Mouse (Mus musculus): ENCODE data around the gene Pde1a.
A peak's percentile ranks its signal among the peaks of the same experiment; 100 is the strongest.
"Not testable (repeated sequence)": the region's sequence is repeated elsewhere in the genome, so short reads cannot be mapped to it uniquely, and the experiment has no call there.

Gene Pde1a

GRCm38 (mm10) chr2:79966086-79966485 lies 163.2 kb downstream of the Pde1a start:
- no peak for DNase-seq (ENCODE audit: inconsistent age in 2 of 2, low spot score in 1 of 2)

GRCm38 (mm10) chr2:79964964-79965363 lies 164.3 kb downstream of the Pde1a start:
- no peak for DNase-seq (ENCODE audit: inconsistent age in 2 of 2, low spot score in 1 of 2)

GRCm38 (mm10) chr2:79961421-79961820 lies 167.8 kb downstream of the Pde1a start:
- no peak for DNase-seq (ENCODE audit: inconsistent age in 2 of 2, low spot score in 1 of 2)

- DNase-seq (ENCODE audit: inconsistent age in 2 of 2, low spot score in 1 of 2) = no peak
Measured at GRCm38 (mm10) chr2:79957659-79958340, 171.5 kb downstream of the Pde1a start.

GRCm38 (mm10) chr2:79945898-79946675 lies 183.2 kb downstream of the Pde1a start:
- no peak for DNase-seq (ENCODE audit: inconsistent age in 2 of 2, low spot score in 1 of 2)

- DNase-seq (ENCODE audit: inconsistent age in 2 of 2, low spot score in 1 of 2) = no peak
Measured at GRCm38 (mm10) chr2:79934660-79935059, 194.6 kb downstream of the Pde1a start.

- no peak for DNase-seq (ENCODE audit: inconsistent age in 2 of 2, low spot score in 1 of 2)
Measured at GRCm38 (mm10) chr2:79922356-79922755, 206.9 kb downstream of the Pde1a start.

- no peak for DNase-seq (ENCODE audit: inconsistent age in 2 of 2, low spot score in 1 of 2)
Measured at GRCm38 (mm10) chr2:79921375-79921774, 207.9 kb downstream of the Pde1a start.

GRCm38 (mm10) chr2:79920438-79920837 lies 208.8 kb downstream of the Pde1a start:
- DNase-seq (ENCODE audit: inconsistent age in 2 of 2, low spot score in 1 of 2) = no peak

- no peak for DNase-seq (ENCODE audit: inconsistent age in 2 of 2, low spot score in 1 of 2)
Measured at GRCm38 (mm10) chr2:79901841-79902510, 227.3 kb downstream of the Pde1a start.

GRCm38 (mm10) chr2:79898522-79898921 lies 230.7 kb downstream of the Pde1a start:
- DNase-seq (ENCODE audit: inconsistent age in 2 of 2, low spot score in 1 of 2) = no peak

GRCm38 (mm10) chr2:79892829-79893228 lies 236.4 kb downstream of the Pde1a start:
- DNase-seq (ENCODE audit: inconsistent age in 2 of 2, low spot score in 1 of 2) = peak in 1 of 2 experiments; percentile 50

GRCm38 (mm10) chr2:79891760-79892570 lies 237.3 kb downstream of the Pde1a start:
- peak; percentile 89 to 90 for DNase-seq (ENCODE audit: inconsistent age in 2 of 2, low spot score in 1 of 2)

GRCm38 (mm10) chr2:79890726-79891125 lies 238.5 kb downstream of the Pde1a start:
- DNase-seq (ENCODE audit: inconsistent age in 2 of 2, low spot score in 1 of 2) = peak; percentile 48 to 79

GRCm38 (mm10) chr2:79883631-79884350 lies 245.5 kb downstream of the Pde1a start:
- DNase-seq (ENCODE audit: inconsistent age in 2 of 2, low spot score in 1 of 2) = no peak

- no peak for DNase-seq (ENCODE audit: inconsistent age in 2 of 2, low spot score in 1 of 2)
Measured at GRCm38 (mm10) chr2:79883210-79883609, 246.0 kb downstream of the Pde1a start.

- DNase-seq (ENCODE audit: inconsistent age in 2 of 2, low spot score in 1 of 2) = peak in 1 of 2 experiments; percentile 81
Measured at GRCm38 (mm10) chr2:79865275-79865999, 263.8 kb downstream of the Pde1a start.

GRCm38 (mm10) chr2:79856874-79857273 lies 272.4 kb downstream of the Pde1a start:
- DNase-seq (ENCODE audit: inconsistent age in 2 of 2, low spot score in 1 of 2) = no peak

- DNase-seq (ENCODE audit: inconsistent age in 2 of 2, low spot score in 1 of 2) = not testable (repeated sequence)
Measured at GRCm38 (mm10) chr2:79847396-79847795, 281.9 kb downstream of the Pde1a start.

- no peak for DNase-seq (ENCODE audit: inconsistent age in 2 of 2, low spot score in 1 of 2)
Measured at GRCm38 (mm10) chr2:79839513-79839912, 289.7 kb downstream of the Pde1a start.
